In the genomic region with DNA sequence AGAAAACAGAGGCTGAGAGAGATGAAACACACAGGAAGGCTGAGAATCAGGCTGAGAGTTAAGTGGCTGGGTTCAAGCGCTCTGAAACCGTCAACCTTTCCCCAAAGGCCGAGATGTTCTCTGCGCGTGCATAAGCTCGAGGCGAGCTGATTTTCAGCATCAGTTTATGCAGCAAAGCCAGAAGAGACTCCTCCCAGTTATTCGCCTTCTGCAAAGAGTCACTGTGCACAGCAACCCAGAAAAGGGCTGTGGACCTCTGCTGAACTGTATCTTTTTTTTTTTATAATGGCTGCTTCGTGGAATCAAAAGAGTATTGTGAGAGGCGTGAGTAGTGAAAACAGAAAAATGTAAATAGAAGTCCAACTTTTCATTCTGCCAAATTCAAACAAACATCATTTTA, we compare ENCODE assay signal across 19 mouse cellular contexts.
DNase-seq lines count a peak whose midpoint lies in the region; ATAC-seq and TF ChIP-seq lines count a peak whose summit lies in the region.
"Had no signal": no experiment of that assay in that cellular context is flagged by ENCODE, and none has a peak within 500 bp of the region (broad histone marks: within the 10 kb centered on the region; RNA-seq: fewer than 3 reads in every experiment).

No protein-coding gene starts in this region.

- whole genome bisulfite sequencing in kidney, embryonic 14.5 days, result 43% methylated on average over 10 of the region's 10 CpGs
- WGBS in embryonic facial prominence, embryonic 12.5 days, result 33% methylated on average over 10 of the region's 10 CpGs
- 48% methylated on average over 10 of the region's 10 CpGs for WGBS in limb, embryonic 14.5 days

- H3K9ac ChIP-seq in kidney, embryonic 14.5 days (ENCODE audit: low read depth, low read length), result no peak overlapping the region
- no peak overlapping the region for H3K9ac ChIP-seq in embryonic facial prominence, embryonic 12.5 days
- H3K9ac ChIP-seq in limb, embryonic 14.5 days (ENCODE audit: low read depth, low read length, severe bottlenecking), result no peak overlapping the region
- H3K9ac ChIP-seq: hindbrain, embryonic 14.5 days; liver, embryonic 13.5 days; neural tube, embryonic 15.5 days had no signal

- no peaks in the 10 kb centered on the region for H3K27me3 ChIP-seq in kidney, embryonic 14.5 days (ENCODE audit: control insufficient read depth, insufficient read depth, low read length)
- no peaks in the 10 kb centered on the region for H3K27me3 ChIP-seq in embryonic facial prominence, embryonic 12.5 days
- H3K27me3 ChIP-seq in limb, embryonic 14.5 days (ENCODE audit: control insufficient read depth, insufficient read depth, low read length), result no peaks in the 10 kb centered on the region
- H3K27me3 ChIP-seq: liver, embryonic 13.5 days had no signal

- no peaks in the 10 kb centered on the region for H3K36me3 ChIP-seq in kidney, embryonic 14.5 days (ENCODE audit: control insufficient read depth, insufficient read depth, low read length)
- H3K36me3 ChIP-seq in embryonic facial prominence, embryonic 12.5 days, result no peaks in the 10 kb centered on the region
- no peaks in the 10 kb centered on the region for H3K36me3 ChIP-seq in limb, embryonic 14.5 days (ENCODE audit: control insufficient read depth, insufficient read depth, low read length)
- H3K36me3 ChIP-seq: liver, embryonic 13.5 days; neural tube, embryonic 15.5 days had no signal

- no peak for ATAC-seq in kidney, embryonic 14.5 days (ENCODE audit: low FRiP score, low TSS enrichment)
- ATAC-seq in embryonic facial prominence, embryonic 12.5 days (ENCODE audit: insufficient number of reproducible peaks, insufficient read depth, low FRiP score, low TSS enrichment), result no peak
- ATAC-seq in limb, embryonic 14.5 days (ENCODE audit: low FRiP score, low read depth), result no peak
- ATAC-seq: intestine, embryonic 16.5 days had no signal

- H3K9me3 ChIP-seq in kidney, embryonic 14.5 days (ENCODE audit: control insufficient read depth, low read length), result no peaks in the 10 kb centered on the region
- H3K9me3 ChIP-seq in embryonic facial prominence, embryonic 12.5 days, result no peaks in the 10 kb centered on the region
- no peaks in the 10 kb centered on the region for H3K9me3 ChIP-seq in limb, embryonic 14.5 days (ENCODE audit: control insufficient read depth, low read length)
- H3K9me3 ChIP-seq: liver, embryonic 13.5 days; neural tube, embryonic 15.5 days had no signal

- peaks cover 9% of the 10 kb centered on the region; the same call in 1 of the 2 replicates for H3K4me1 ChIP-seq in kidney, embryonic 14.5 days (ENCODE audit: control insufficient read depth, insufficient read depth, low read length)
- peaks cover 34% of the 10 kb centered on the region for H3K4me1 ChIP-seq in embryonic facial prominence, embryonic 12.5 days
- H3K4me1 ChIP-seq in limb, embryonic 14.5 days (ENCODE audit: control insufficient read depth, insufficient read depth, low read length), result peaks cover 15% of the 10 kb centered on the region
- H3K4me1 ChIP-seq: liver, embryonic 13.5 days had no signal

- TF ChIP-seq POLR2A in brain, embryonic 14.5 days (IDR thresholded peaks at IDR 0.05; ENCODE audit: borderline replicate concordance, extremely low read depth, insufficient read depth, insufficient read length, poor library complexity, severe bottlenecking), result no peak
- no peak for TF ChIP-seq POLR2A in limb, embryonic 14.5 days (IDR thresholded peaks at IDR 0.05; ENCODE audit: borderline replicate concordance, extremely low read depth, insufficient read depth, insufficient read length)

- H3K4me3 ChIP-seq in kidney, embryonic 14.5 days (ENCODE audit: low read length), result no peak overlapping the region
- H3K4me3 ChIP-seq in embryonic facial prominence, embryonic 12.5 days, result no peak overlapping the region
- no peak overlapping the region for H3K4me3 ChIP-seq in limb, embryonic 14.5 days (replicated peaks; ENCODE audit: low read length)
- H3K4me3 ChIP-seq: liver, embryonic 13.5 days; myocyte; neural tube, embryonic 15.5 days had no signal

- DNase-seq in kidney, postnatal 14 days, result no peak
- peak; percentile 17 for DNase-seq in brain, embryonic 14.5 days (ENCODE audit: low read depth)
- DNase-seq in limb, embryonic 14.5 days (ENCODE audit: low spot score), result no peak
- DNase-seq in frontal cortex, postnatal 25 days (ENCODE audit: low spot score in 2 of 2), result no peak
- DNase-seq in urinary bladder, postnatal 36 days (ENCODE audit: low spot score in 2 of 2), result no peak
- DNase-seq: adrenal gland, postnatal 25 days; cerebellum, adult 2 months; heart, postnatal 10 days; kidney, postnatal 25 days; liver, embryonic 13.5 days; lung, postnatal 36 days; right cerebral cortex, postnatal 4 days had no signal

- no peak overlapping the region for H3K4me2 ChIP-seq in kidney, embryonic 14.5 days (replicated peaks; ENCODE audit: low read depth, low read length)
- H3K4me2 ChIP-seq in embryonic facial prominence, embryonic 12.5 days (replicated peaks), result 0 out of 2 replicates have a peak overlapping the region, but pooled peaks have one; percentile 3
- no peak overlapping the region for H3K4me2 ChIP-seq in limb, embryonic 14.5 days (replicated peaks; ENCODE audit: low read depth, low read length, severe bottlenecking)
- H3K4me2 ChIP-seq: hindbrain, embryonic 14.5 days; liver, embryonic 13.5 days; midbrain, embryonic 11.5 days; neural tube, embryonic 15.5 days had no signal

- no peak for TF ChIP-seq CTCF in brain, embryonic 14.5 days (IDR thresholded peaks at IDR 0.05; ENCODE audit: borderline replicate concordance, extremely low read depth, insufficient read depth, insufficient read length)

- H3K27ac ChIP-seq in kidney, embryonic 14.5 days (ENCODE audit: low read depth, low read length), result 0 out of 2 replicates have a peak overlapping the region, but pooled peaks have one; percentile 25
- peak overlapping the region; percentile 41 for H3K27ac ChIP-seq in embryonic facial prominence, embryonic 12.5 days
- peak overlapping the region; percentile 40 for H3K27ac ChIP-seq in limb, embryonic 14.5 days (replicated peaks; ENCODE audit: low read depth, low read length)
- H3K27ac ChIP-seq: hindbrain, embryonic 14.5 days; liver, embryonic 13.5 days; neural tube, embryonic 15.5 days had no signal
